Mouse (Mus musculus) urinary bladder, postnatal 4 days (tissue): ENCODE results near the gene Sgcd.

ENCODE experiments used
- DNase-seq, 2 experiments: peaks; one replicate each; pipeline ENCODE4 v3.0.0; 2021 to 2022; ENCODE audit warnings: low spot score in 2 of 2

The Sgcd gene

DNA sequence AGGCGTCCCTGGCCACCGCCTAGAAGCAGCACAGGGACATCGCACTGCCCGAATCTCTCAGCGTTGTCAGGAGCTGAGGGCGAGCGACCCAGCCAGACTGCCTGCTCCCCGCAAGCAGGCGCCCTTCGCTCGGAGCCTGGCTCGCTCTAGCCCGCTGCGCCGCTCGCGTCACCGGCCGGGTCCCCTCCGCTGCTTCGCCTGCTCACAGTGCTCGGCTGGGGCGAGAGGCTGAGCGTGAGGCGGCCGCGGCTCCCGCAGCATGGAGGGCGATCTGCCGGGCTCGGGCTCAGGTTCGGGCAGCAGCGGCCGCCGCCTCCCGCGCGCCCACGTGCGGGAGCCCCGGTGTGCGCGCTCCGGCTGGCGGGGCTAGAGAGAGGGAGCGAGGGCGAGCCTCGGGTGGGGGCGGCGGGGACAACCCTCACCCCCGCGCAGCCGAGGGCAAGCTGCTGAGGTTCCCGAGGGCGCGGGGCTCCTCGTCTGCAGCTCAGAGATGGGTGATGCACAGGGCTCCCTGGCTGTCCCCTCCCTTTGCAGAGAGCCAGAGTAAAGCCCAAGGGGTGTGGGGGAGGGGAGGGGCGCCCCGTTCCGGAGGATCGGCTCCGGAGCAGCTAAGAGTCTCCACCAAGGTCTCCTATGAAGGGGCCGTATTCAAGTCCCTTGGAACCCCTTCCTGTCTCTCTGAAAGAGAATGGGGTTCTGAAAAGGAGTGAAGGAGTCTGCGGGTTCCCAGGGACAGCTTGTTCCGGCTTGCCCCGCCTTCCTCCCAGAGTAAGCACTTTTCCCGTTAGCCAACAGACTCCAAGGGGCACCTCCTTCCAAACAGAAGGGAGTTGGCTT is at the start of gene Sgcd:
Gene Sgcd, minus strand, starts transcription at position 273 of the 837 bp plus-strand sequence.
- DNase-seq, result peak; percentile 19 to 62

DNA sequence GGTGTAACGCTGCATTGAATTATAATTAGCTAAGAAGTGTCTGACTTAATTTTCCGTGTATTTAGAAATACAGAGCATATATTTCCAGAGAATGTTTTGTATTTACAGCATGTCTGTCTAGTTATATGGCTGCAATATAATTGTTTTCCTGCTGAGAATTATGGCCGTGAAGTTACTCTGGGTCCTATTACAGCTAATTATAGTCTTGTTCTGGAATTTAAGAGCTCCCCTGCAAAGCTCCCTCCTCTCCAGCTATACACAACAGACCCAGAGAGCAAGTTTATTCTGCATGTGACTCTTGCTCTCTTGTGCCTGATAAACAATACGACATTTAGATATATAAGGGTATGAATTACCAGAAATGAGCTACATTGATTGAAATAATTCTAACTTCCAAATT is 49.3 kb upstream of the Sgcd start:
- DNase-seq, result no peak

DNA sequence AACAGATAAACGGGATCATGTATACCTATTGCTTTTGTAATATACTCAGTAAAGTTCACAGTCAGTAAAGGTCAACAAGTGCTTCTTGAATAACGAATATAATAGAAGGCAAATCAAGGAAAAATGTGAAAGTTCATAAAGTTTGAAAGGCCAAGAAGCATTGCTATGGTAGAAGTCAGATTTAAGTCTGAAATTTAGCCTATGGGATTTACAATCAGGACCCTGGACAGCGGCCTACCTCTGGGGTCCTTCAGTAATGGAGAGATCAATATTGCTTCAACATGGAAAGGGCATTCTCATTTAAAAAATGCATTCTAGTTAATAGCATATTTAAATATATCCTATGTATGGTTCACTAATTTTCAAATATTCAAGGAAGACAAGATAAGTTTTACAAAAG is 24.1 kb upstream of the Sgcd start:
- no peak for DNase-seq

DNA sequence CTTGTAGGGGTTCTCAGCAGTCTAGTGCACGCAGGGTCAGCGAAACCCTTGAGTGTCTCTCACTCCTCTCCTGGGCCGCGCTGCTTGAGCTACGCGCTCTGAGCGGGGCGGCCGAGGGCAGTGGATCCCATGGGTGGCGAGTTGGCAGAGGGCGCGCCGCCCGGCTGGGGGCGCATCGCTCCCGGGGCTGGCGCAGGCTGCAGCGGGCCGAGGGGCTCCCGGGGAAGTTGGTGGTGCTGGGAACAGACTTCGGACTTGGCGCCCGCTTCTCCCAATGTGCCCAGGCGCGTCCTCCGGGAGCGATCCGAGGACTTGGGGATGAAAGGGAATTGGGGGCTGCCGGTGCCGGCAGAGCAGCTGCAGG is 454 bp downstream of the Sgcd start:
- no peak for DNase-seq

DNA sequence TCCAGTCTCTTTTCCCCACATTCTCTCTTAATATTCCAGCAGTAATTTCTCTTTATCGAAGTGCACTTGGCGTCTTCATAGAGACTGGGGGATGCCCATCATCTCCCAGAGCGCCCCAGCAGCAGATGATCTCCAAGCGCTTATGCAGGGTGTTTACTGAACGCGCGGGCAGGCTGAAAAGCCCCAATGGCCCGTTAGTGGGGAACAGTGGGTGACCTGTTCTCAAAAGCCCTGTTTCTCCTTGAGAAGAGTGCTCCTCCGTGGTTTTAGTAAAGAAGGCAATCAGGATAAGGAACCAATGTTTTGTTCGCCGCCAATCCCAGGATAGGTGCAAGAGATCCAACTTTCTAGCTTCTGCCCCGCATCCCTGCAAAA is 889 bp downstream of the Sgcd start:
- no peak for DNase-seq

DNA sequence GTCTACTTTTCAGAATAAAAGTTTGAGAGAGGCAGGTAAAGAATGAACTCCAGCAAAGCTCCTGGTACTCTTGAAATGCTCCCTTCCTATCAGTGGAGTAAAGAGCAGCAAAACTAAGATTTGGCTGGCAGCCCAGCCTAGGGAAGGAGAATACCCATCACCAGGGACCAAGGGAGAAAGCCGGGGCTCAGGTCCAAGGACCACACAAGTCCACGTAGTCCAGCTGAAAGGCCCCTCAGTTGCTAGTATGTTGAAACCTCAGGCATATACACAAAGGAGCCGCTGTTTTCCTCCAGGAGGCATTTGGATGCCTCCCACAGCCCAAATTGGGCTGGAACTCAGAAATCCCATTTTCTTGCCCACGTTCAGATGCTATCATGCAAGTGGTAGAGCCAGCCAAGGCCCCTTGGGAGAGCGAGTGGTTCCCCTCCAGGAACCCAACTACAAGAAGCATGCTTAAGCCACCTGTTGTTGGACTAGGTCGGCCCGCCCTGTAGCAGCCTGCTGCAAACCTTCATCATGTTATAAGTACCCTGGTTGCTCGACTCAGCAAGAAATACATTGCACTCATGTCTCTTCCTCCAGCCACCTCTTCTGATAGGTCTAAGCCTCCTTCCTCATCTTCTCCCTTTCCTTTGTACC is 1.4 kb downstream of the Sgcd start:
- no peak for DNase-seq

DNA sequence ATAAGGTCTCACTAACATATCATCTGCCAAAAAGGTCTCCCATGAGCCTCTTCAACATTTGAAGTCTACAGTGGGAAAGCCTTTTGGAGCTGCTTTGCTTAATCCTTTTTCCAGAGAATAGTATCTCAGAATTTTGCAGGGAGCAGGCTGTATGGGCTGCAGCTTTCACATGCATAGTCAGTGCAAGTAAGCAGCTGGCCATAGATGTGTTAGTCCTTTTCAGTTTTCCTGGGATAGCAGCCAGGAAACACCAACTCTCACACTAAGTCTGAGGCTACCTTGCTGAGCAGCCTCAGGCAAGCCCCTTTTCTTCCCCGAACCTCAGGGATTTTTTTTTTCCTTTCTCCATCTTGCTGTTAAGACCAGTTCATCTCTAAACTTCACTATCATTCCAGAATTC is 6.6 kb downstream of the Sgcd start:
- DNase-seq, result no peak

DNA sequence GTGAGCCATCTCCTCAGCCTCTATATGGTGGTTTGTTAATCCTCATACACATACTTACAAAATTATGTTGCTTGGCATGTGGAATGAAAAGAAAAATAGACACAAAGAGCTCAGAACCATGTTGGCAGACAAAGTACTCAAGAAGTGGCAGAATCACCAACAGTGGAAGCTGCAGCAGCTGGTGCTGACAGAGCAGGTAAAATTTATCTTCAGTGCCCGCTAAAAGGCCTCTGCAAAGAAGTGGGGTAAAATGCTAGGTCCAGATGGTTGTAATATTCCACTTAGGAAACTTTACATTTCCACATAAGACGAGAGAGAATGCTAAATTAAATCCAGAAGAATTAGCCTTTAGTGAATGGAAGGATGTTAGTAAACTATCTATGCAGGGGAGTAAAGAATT is 7.7 kb downstream of the Sgcd start:
- DNase-seq, result no peak

DNA sequence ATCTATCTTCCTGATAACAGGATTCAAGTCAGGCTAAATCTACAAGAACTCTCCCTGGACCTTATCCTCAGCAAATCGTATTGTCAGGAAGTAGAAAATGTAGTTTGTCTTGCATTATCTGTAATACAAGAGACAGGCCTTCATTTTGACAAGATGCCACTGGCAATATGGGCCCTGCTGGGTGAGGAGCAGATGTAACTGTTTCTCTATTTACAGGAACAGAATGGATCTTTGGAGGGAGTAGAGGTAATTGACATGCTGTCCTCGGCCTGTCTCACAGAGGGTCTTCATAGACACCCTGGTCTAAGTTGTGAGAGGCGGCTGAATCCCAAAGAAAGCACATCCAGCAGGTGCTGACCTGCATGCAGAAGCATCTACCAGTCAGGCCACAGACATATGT is 35.5 kb downstream of the Sgcd start:
- no peak for DNase-seq

DNA sequence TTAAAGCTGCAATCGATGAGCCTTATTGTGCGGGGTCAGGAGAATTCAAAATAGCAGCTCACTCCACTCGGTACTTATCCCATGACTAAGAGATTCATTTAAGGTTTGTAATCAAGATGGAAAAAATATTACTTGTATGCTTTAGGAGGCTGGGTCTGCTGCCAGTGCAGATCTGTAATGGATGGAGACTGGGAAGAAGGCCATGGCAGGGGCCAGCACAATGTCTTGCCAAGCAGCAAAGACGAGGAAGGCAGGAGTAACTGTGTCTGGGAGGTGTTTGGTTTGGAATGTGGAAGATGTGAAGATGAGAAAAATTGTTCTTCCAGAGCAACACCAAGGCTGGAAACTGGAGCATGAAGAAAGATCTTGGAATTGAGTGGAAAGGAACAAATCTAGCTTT is 36.4 kb downstream of the Sgcd start:
- DNase-seq, result no peak

DNA sequence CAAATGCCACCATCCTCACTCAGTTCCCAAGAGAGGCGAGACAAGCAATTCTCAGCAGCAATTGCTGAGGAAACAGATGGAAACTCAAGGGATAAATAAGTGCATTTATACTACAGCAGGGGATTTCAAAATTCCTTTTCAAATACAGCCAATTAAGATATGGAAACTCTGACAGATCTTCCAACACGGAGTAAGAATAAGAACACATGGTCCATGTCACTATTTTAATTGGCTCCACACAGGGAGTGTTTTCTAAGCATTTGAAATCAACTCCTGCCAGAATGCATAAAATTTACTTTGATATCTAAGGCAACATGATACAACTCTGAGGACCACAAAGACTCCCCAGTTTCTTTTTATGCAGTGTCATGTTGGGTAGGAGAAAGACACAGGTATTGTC is 49.0 kb downstream of the Sgcd start:
- no peak for DNase-seq

DNA sequence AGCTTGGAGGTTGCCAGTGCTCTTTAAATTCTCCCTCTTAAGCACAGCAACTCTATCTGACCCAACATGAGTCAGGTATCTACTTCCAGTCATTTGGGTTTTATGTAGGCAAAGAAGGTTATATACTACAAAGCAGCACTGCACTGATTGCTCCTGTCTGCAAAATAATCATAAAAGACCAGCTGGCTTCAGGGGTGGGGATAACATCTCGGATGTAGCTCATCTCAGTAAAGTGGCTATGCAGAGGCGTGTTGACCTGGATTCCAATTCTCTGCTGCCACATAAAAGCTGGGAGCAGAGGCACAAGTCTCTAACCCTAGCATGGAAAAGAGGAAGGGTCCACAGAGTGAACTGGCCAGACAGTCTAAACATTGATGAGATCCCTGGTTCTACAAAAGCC is 71.2 kb downstream of the Sgcd start:
- DNase-seq, result no peak

DNA sequence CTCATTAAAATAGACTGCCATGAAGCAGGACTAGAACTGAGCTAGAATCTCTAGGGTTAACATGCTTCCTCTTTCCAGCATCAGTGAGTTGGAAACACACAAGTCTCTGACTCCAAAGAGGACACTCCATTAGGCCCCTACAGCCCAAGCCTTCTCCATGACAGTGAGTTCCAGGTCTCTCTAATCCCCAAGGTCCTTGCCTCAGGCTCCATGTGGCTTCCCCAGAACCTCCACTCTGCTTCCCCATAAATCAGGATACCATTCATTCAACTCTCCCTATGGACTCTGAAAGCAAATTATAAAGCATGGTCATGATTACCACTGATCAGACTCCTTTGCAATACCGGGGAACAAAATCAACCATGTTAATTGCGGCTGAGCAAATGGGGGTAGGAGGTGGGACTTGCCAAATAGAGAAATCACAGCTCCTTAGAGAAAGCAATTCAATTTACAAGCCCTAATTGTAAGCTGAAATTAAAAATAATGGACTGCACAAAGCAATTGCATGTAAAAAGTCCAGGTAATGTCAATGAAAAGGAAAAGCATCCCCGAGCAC is 97.1 kb downstream of the Sgcd start:
- DNase-seq, result no peak

DNA sequence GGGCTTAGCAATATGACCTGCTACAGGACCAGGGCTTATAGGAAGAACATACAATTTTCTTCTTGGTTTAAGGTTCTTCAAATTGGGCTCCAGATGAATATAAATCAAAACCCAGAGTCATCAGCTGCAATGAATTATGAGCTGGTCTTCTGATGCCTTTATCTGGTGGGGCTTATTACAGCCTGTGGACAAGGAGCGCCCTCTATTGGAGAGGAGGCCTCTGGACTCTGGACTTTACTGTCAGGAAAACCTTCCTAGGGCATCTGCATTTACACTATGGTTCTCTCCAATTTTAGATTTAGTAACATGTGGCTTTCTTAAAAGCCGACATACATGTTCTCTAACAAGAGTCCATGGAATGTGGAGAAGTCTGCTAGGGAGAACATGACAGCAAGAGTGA is 98.5 kb downstream of the Sgcd start:
- DNase-seq, result no peak

DNA sequence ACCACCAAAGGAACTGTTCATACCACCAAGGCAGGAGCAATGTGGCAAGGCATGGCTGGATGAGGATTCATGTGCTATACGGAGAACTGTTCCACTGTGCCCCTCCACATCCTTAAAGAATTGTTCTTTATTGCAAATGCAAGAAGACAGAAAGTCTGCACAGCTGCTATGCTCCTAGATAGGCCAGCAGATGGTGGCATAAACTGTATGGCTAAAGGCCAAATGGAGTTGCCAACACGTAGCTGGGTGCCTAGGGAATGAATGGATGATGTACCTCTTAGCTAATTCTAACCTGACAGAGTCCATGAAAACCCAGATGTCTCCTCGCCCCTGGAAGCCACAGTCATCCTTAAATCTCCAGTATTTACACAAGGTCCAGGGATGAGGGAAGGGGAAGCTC is 103.5 kb downstream of the Sgcd start:
- DNase-seq, result no peak

DNA sequence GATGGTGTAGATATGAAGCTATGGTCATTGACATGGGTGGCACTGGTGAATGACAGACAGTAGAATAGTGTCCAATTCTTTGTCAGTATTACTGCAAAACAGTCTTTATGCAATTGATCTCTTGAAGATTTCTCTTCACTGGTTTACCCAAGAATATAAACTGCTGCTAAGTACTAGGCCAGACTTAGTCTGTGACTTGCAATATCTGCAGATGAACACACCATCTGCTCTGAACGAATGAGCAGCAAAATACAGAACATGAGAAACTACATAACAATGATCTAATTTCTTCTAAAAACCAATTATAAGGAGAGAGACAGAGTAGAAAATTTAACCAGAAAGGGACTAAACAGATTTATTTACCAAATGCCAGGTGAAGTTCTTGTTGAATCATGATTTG is 105.2 kb downstream of the Sgcd start:
- no peak for DNase-seq

DNA sequence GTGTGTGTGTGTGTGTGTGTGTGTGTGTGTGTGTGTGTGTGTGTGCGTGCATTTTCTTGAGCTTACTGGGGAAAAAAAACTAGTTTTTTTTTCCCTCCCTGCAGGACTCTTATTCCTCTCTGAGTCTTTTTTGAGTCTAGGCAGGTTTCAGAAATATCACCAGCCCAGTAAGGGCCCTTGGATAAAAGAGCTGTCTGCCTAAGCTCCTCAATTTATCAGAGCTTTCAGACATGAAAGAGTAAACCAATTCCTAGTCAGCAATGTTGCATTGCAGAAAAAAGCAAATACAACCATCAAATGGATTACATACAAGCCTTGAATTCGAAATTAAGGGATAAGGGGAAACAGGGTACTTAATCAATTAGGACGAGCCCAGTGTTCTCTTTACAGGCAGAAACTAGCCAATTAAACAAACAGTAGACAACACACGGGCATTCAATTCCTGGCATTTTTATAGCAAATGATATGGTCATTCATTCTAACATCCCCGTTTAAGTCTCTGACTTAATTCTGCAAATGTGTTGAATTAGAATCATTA is 112.1 kb downstream of the Sgcd start:
- no peak for DNase-seq

DNA sequence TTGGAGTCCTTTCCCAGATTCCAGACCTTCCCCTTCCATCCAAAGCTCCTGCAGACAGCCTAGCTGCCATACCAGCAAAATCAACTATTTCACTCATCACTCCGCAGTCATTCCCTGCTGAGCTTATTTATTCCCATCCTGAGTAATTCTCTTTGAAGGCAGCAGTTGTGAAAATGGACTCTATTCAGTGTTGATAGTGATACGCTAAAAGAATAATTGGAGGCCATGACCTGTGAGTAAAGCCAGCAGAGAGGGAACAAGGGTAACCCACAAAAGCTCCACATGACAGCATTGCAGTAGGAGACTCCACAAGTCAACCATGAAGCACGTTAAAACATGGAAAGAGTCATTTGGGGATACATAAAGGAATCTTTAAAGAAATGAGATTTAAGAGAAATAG is 142.9 kb downstream of the Sgcd start:
- DNase-seq, result no peak

DNA sequence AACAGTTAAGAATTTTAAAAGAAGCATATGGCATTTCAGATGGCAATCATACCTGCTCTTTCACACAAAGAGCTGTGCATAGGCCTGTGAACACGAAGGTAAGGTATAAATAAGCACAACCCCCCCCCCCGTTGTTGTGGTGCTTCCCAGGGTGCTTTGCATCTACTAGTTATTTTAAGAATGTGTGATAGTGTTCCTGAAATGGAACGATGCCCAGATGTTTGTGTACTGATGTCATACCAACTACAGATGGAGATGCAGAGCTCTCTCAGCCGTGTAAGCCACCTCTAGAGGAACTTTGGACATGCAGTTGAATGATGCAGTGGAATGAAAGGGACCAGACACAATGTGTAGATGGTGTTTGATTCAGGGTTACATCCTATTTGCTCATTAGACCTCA is 155.5 kb downstream of the Sgcd start:
- DNase-seq, result no peak

DNA sequence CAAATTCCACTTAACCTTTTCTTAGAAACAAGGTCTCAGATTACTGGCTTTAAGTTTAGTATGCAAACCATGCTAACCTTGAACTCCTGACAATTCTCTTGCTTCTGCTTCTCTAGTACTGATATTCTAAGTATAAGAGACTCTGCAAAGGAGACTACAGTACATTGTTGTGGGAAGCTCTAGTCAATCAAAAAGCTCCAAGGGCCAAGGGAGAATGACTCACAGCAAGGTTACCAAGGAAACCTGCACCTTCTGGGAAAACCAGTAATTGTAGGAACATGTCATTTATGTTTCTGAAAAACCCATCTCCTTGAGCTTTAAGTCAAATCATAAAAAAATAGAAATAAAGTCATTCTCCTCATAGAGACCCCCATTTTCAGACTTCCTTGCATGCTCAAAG is 178.5 kb downstream of the Sgcd start:
- DNase-seq, result no peak

DNA sequence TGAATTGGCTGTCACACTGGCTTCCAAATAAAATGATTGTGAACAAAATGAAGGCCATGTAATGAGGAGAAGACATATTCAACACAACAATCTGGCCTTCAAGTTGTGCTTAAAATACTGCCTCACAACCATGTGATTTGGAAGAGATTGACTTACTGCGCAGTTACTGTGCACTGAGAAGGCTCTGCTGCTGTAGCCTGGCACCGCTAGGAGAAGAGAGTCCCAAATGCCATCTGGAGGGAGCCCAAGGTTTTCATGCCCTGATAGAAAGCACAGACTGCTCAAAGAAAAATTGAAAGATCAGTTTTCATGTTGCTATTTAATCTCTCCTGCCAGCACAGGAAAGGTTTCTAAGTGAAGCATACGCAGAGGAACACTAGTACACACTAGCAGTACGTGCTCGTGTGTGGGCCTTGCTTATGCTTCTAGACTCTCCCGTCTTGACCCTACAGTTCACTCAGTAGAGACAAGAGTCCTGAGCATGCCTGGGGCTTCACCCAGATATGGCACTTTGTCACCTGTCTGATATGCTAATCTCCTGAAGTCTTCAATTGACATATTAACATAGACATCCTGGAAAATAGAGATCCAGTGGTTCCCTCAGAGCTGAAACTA is 184.6 kb downstream of the Sgcd start:
- no peak for DNase-seq

DNA sequence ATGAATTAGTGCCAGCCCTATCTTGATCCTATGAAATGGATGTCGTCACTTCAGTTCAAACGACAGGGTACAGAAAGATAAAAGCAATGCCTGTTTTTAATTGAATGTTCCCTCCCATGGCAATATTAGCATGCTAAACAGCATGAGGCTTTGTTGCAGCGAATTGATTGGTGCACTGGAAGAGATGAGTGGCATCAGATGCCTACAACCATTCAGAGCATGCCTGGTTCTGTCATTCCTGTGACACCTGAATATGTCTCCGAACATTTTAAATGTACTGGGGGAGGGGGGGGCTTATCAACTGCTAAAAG is 210.9 kb downstream of the Sgcd start:
- no peak for DNase-seq
